Mouse (Mus musculus): ENCODE data around the gene Grem2.

Gene Grem2

GRCm38 (mm10) chr1:174788617-174789016, 133.0 kb downstream of the Grem2 start:
- no peak for DNase-seq (ENCODE audit: low read depth)

Measured in c-Kit-positive CD71-negative TER-119-negative erythroid progenitor cells, embryonic 14.5 days (primary cell).